Mouse (Mus musculus) hindbrain, embryonic 13.5 days (tissue): ENCODE measurements around the gene Trove2. TPM values are rescaled to one million over a fixed set of nuclear protein-coding genes. Genes with fewer than 3 reads are reported as not detected.
"Not testable (repeated sequence)": the region's sequence is repeated elsewhere in the genome, so short reads cannot be mapped to it uniquely, and the experiment has no call there.

Experiments used
- ATAC-seq: fragments of 200-750 bp; cut with Nextera tagmentation; 2 replicates; pipeline ENCODE4 v1.8.0; 2017; ENCODE audit warnings: moderate TSS enrichment; ENCODE audit not compliant: low FRiP score
- H3K27ac ChIP-seq: fragments of 300-500 bp; sonication (generic); 2 replicates; pipeline ENCODE4 v1.5.1; 2015; ENCODE audit warnings: inconsistent platforms, mild to moderate bottlenecking, moderate library complexity
- H3K27me3 ChIP-seq: fragments of 300-500 bp; sonication (generic); 2 replicates; pipeline ENCODE4 v1.6.1; 2015; ENCODE audit warnings: mild to moderate bottlenecking, inconsistent platforms
- H3K36me3 ChIP-seq: fragments of 300-500 bp; sonication (generic); 2 replicates; pipeline ENCODE4 v1.6.1; 2015; ENCODE audit warnings: mild to moderate bottlenecking, inconsistent platforms
- H3K4me1 ChIP-seq: fragments of 300-500 bp; sonication (generic); replicated peaks from 2 replicates; pipeline ENCODE4 v1.6.1; 2015; ENCODE audit warnings: inconsistent platforms
- H3K4me2 ChIP-seq: fragments of 300-500 bp; sonication (generic); 2 replicates; pipeline ENCODE4 v1.6.1; 2015; ENCODE audit warnings: inconsistent platforms, mild to moderate bottlenecking, moderate library complexity
- H3K4me3 ChIP-seq: fragments of 300-500 bp; sonication (generic); 2 replicates; pipeline ENCODE4 v1.5.1; 2015; ENCODE audit warnings: mild to moderate bottlenecking, inconsistent platforms
- H3K9ac ChIP-seq: fragments of 300-500 bp; sonication (generic); 2 replicates; pipeline ENCODE4 v1.6.1; 2015; ENCODE audit warnings: mild to moderate bottlenecking, inconsistent platforms
- H3K9me3 ChIP-seq: fragments of 300-500 bp; sonication (generic); 2 replicates; pipeline ENCODE4 v1.6.1; 2016; ENCODE audit warnings: inconsistent platforms
- WGBS: fragments of 180-500 bp; shearing (Covaris S2); methylation state at CpG from one replicate; pipeline ENCODE4 v1.1.7; 2015; 5-methylcytosine and 5-hydroxymethylcytosine counted together
- polyA plus RNA-seq: library from polyadenylated mRNA; unstranded; fragments of >200 nt; fragmentation: Nextera tagmentation; extraction: Ambion mirVana; gene quantifications from 2 replicates; pipeline ENCODE4 v1.2.1, GENCODE M21; 2015

Gene Trove2
- polyA plus RNA-seq, 1 experiment from 2014 or later: 40.6 TPM

DNA sequence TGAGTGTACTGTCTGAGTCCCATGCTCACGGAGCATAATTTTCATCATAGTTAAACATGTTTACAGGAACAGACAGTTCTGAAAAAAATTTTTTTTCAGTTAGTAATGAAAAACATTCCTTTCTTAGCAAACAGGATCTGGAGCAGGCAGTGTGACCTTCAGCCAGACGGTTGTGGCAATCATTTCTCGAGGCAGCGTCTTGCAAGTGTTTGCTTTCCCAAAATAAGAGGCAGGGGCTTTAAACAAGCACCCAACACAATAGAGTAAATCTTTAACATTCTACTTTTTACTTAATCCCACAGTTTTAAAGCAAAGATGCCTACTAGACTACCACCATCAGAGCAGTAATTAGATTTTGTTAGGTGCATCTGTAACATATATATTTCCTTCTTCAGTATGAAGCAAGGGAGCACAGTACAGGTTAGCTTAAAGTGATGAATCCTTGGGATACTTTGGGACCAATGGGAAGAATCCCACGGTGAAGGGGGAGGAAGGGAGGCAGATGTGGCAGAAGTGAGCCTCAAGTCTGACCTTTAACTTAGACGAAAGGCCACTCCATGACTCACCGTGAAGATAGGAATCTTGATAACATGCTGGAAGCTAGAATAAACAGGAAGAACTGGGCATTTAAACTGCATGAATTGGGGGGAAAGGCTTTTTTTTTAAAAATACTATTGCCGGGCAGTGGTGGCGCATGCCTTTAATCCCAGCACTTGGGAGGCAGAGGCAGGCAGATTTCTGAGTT lies 49.0 kb downstream of the Trove2 start:
- Histone ChIP-seq H3K27ac (no peak overlapping the region), H3K9ac (no peak overlapping the region), H3K4me1 (no peaks in the 10 kb centered on the region), H3K36me3 (no peaks in the 10 kb centered on the region), H3K9me3 (no peaks in the 10 kb centered on the region), H3K4me2 (no peak overlapping the region), H3K4me3 (no peak overlapping the region), H3K27me3 (no peaks in the 10 kb centered on the region)
- ATAC-seq: no peak
- 79% methylated on average over 9 of the region's 9 CpGs for WGBS

DNA sequence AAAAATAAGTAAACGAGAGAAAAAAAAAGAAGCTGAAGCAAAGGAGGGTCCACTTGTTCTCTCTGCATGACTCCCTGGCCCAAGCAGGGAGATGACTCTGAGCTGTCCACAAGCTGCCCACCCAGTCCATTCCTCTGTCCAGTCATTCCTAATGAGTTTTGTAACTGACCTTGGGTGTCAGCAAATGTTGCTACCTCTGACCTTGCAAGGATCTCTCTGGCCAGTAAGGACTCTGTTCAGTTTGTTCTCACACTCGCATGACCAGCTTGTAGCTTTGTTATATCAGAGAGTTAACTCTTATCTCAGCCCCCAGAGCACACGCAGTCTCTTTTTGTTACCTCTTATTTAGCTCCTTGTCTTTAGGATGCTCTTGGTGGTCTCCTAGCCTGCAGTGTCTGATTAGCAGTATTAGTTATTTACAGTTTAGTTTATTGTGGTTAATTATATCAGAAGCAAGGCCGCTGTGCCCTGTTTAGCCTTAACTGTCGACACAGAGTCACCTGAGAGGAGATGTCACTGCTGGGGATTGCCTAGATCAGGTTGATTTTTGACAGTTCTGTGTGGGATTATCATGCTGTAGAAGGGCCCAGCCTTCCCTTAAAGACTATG lies 52.3 kb downstream of the Trove2 start:
- Histone ChIP-seq H3K36me3 (no peaks in the 10 kb centered on the region), H3K4me2 (no peak overlapping the region), H3K9ac (no peak overlapping the region), H3K4me1 (no peaks in the 10 kb centered on the region), H3K27me3 (no peaks in the 10 kb centered on the region), H3K4me3 (no peak overlapping the region), H3K9me3 (no peaks in the 10 kb centered on the region), H3K27ac (no peak overlapping the region)
- WGBS: 91% methylated on average over 5 of the region's 5 CpGs
- ATAC-seq: no peak

DNA sequence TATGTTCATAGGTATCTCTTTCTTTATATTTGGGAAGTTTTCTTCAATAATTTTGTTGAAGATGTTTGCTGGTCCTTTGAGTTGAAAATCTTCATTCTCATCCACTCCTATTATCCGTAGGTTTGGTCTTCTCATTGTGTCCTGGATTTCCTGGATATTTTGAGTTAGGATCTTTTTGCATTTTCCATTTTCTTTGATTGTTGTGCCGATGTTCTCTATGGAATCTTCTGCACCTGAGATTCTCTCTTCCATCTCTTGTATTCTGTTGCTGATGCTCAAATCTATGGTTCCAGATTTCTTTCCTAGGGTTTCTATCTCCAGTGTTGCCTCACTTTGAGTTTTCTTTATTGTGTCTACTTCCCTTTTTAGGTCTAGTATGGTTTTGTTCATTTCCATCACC lies 60.8 kb downstream of the Trove2 start, which contains the start of gene Glrx2:
TSS of gene Glrx2 (plus strand) at position 301 of the 400 bp plus-strand sequence.
- not testable (repeated sequence) for H3K4me2 ChIP-seq, H3K27me3 ChIP-seq, H3K9ac ChIP-seq, H3K4me3 ChIP-seq, H3K9me3 ChIP-seq, ATAC-seq, H3K27ac ChIP-seq, H3K4me1 ChIP-seq, H3K36me3 ChIP-seq
- WGBS: no CpG with 5 or more reads among the region's 2 CpGs

DNA sequence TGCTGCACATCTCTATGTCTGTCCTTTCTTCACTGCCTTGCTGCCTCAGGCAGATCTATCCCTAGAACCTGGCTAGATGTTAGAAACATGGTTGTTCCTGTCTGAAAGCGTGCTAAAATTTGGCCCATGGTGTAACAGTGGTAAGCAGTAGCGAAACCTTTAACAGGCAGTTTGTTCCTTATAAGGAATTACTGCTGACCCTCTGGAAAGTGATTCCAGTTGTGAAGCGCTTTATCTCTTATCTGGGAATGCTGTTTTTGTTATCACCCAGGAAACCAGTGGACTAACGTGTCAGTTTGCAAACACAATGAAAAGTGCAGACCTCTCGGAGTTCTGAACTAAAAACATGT lies 66.3 kb downstream of the Trove2 start:
- H3K27me3 ChIP-seq: no peaks in the 10 kb centered on the region
- ATAC-seq: no peak
- H3K9me3 ChIP-seq: no peaks in the 10 kb centered on the region
- no peak overlapping the region for H3K4me3 ChIP-seq
- no peaks in the 10 kb centered on the region for H3K36me3 ChIP-seq
- WGBS: 81% methylated on average over 5 of the region's 5 CpGs
- H3K4me2 ChIP-seq: no peak overlapping the region
- H3K9ac ChIP-seq: 0 out of 2 replicates have a peak overlapping the region, but pooled peaks have one; percentile 8
- no peak overlapping the region for H3K27ac ChIP-seq
- H3K4me1 ChIP-seq: 0 out of 2 replicates have a peak, but pooled peaks cover 3% of the 10 kb centered on the region

DNA sequence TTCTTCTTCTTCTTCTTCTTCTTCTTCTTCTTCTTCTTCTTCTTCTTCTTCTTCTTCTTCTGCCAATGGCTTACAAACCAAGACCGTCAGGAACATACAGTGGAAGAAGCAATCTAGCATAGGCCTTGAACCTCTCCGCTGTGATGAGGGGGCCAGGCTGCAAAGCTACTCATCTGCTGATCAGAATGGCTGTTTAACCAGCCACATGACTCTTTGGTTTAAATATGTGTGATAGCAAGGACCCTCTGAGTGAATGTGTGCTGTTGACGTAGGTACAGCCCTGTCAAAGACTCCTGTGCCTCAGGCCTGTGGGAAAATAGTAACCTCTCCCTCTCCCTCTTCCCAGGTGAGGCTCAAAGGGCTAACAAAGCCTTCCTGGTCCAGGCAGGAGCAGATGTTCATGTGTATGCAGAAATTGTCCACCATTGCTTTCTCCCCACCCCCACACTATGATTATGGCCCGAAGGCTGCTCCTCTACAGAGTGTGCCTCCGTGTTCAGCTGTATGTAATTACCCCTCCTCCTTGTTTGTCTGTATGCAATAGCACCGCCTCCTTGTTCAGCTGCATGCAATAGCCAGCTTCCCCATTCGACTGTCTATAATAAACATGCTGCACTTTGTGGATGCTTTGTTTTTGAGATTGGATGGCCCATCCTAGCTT lies 66.8 kb downstream of the Trove2 start:
- peak; percentile 72; the same call in 1 of the 2 replicates for ATAC-seq
- H3K36me3 ChIP-seq: no peaks in the 10 kb centered on the region
- H3K27me3 ChIP-seq: no peaks in the 10 kb centered on the region
- 0 out of 2 replicates have a peak, but pooled peaks cover 3% of the 10 kb centered on the region for H3K4me1 ChIP-seq
- 0 out of 2 replicates have a peak overlapping the region, but pooled peaks have one; percentile 8 for H3K9ac ChIP-seq
- 62% methylated on average over 7 of the region's 7 CpGs for WGBS
- H3K4me2 ChIP-seq: no peak overlapping the region
- H3K9me3 ChIP-seq: no peaks in the 10 kb centered on the region
- no peak overlapping the region for H3K4me3 ChIP-seq
- no peak overlapping the region for H3K27ac ChIP-seq

DNA sequence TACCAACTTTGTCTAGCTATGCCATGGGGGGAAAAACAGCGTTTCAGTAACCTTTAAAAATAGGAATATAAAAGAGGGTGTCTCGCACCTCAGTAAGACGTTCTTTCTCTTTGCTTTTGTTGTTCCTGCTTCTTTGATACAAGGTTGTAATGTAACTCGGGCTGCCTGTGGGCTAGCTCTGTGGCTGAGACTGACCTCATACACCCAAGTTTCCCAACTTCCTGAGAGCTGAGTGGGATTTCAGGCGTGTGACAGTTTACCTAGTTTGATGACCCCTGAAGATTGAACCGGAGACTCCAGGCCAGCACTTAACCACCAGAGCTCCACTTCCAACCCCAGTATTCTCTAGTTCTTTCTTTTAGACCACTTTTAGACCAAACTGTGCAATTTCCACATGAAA lies 68.5 kb downstream of the Trove2 start:
- no peaks in the 10 kb centered on the region for H3K9me3 ChIP-seq
- no peaks in the 10 kb centered on the region for H3K27me3 ChIP-seq
- no peak overlapping the region for H3K4me3 ChIP-seq
- no peak overlapping the region for H3K27ac ChIP-seq
- WGBS: 76% methylated on average over 6 of the region's 6 CpGs
- peaks cover 4% of the 10 kb centered on the region; the same call in 1 of the 2 replicates for H3K4me1 ChIP-seq
- no peak for ATAC-seq
- no peak overlapping the region for H3K4me2 ChIP-seq
- no peak overlapping the region for H3K9ac ChIP-seq
- H3K36me3 ChIP-seq: no peaks in the 10 kb centered on the region

DNA sequence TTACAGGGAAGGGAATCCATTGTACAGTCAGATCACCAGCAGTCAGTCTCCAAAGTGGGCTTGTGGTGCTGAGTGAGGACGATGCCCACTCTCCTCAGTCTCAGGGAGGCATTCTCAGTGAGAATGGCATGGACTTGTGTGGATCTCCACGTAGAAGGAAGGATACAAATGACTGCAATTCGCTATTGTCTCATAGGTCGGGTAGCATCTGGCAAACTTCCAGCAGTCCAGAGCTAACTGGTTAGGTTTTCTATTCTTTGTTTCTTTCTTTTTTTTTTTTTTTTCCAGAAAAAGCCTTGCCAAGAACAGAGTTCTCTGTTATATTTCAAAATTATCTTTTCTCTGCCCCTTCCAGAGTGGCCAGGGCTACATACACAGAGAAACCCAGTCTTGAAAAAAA lies 69.9 kb downstream of the Trove2 start:
- Histone ChIP-seq H3K27me3 (no peaks in the 10 kb centered on the region), H3K9me3 (no peaks in the 10 kb centered on the region), H3K27ac (no peak overlapping the region), H3K9ac (no peak overlapping the region), H3K4me1 (peaks cover 8% of the 10 kb centered on the region; the same call in 1 of the 2 replicates), H3K4me2 (no peak overlapping the region), H3K4me3 (no peak overlapping the region), H3K36me3 (no peaks in the 10 kb centered on the region)
- 37% methylated on average over 4 of the region's 4 CpGs for WGBS
- no peak for ATAC-seq

DNA sequence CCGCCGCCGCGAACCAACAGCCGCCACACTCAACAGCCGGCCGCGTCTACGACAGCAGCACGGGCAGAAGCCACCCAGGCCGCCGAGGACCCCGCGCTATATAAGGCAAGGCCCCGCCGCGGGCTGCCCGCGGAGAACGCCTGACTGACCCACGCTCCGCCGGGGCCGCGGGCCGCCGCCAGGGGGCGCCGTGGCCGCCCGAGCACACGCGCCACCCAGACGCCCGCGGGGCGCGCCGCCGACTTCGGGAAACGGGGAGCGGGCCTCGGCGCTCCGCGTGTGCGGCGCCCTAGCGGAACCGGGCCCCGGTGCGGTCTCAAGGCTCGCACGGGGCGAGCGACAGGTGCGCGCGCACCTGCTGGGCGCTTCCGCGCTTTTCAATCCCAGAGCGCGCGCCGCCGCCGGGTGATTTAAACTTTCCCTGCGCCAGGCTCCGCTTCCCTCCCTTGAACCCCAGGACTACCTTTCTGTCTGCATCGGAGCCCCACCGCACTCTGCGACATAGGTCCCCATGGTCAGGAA lies 74.1 kb downstream of the Trove2 start, which contains the start of gene Cdc73:
TSS of gene Cdc73 (minus strand) at position 153 of the 522 bp plus-strand sequence.
- WGBS: 0% methylated on average over 27 of the region's 74 CpGs
- Histone ChIP-seq H3K27ac (peak within 1 kb of the TSS; percentile 93), H3K4me2 (peak within 1 kb of the TSS; percentile 71), H3K4me3 (peak within 1 kb of the TSS; percentile 92), H3K9ac (peak within 1 kb of the TSS; percentile 87), H3K4me1 (peaks cover 25% of the 10 kb centered on the region), H3K27me3 (no peaks in the 10 kb centered on the region), H3K36me3 (peaks cover 7% of the 10 kb centered on the region), H3K9me3 (no peaks in the 10 kb centered on the region)
- ATAC-seq: peak; percentile 100

DNA sequence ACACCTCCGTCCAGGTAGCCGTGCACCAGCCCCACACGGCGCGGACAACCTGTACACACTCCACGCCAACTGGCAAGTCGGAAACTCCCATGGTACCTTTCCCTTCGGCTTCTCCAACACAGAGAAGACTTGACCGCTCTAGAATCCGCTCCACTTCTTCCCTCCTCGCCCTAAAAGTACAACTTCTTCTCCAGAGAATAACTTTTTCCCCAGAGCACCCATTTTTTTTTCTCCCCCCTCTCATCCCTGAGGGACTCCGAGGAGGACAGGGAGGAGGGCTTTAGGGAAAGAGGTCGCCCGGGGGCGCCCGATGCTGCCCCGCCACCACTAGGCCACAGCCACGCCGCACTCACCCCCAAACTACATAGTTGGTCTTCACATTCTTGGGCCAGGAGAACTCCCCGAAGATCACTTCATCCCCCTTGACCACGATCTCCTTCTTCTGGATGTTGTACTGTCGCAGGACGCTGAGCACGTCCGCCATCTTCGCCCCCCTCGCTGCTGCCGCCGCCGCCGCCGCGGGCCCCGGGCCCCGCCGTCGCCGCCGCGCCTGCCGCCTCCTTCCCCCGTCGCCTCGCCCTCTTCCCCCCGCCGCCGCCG lies 74.6 kb downstream of the Trove2 start:
- peak; percentile 80 for ATAC-seq
- WGBS: under 1% methylated on average over 29 of the region's 48 CpGs
- Histone ChIP-seq H3K9ac (peak overlapping the region; percentile 87), H3K4me1 (peaks cover 25% of the 10 kb centered on the region), H3K27ac (peak overlapping the region; percentile 93), H3K36me3 (peaks cover 10% of the 10 kb centered on the region), H3K4me2 (peak overlapping the region; percentile 71), H3K4me3 (peak overlapping the region; percentile 92), H3K27me3 (no peaks in the 10 kb centered on the region), H3K9me3 (no peaks in the 10 kb centered on the region)

DNA sequence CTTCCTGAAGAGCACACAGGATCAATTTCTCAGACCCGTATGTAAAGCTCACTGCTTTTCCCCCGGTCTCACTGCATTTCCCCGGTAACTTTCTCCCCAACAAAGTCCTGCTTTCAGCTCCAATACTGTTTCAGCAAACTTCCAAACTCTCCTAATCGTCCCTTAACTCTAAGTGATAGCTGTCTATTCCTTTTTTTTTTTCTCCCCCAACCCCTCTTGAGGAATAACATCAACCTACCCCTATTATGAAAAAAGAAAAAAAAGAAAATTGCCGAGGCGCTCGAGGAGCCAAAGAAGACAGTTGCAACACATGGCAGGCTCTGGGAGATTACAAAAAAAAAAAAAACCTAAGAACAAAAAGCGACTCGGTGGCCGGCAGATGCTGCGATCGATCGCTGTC lies 75.1 kb downstream of the Trove2 start:
- H3K4me3 ChIP-seq: peak overlapping the region; percentile 92
- no peak for ATAC-seq
- H3K9me3 ChIP-seq: no peaks in the 10 kb centered on the region
- WGBS: under 1% methylated on average over 13 of the region's 13 CpGs
- no peaks in the 10 kb centered on the region for H3K27me3 ChIP-seq
- H3K9ac ChIP-seq: peak overlapping the region; percentile 87
- H3K36me3 ChIP-seq: peaks cover 14% of the 10 kb centered on the region
- H3K4me2 ChIP-seq: peak overlapping the region; percentile 71
- peak overlapping the region; percentile 93 for H3K27ac ChIP-seq
- peaks cover 25% of the 10 kb centered on the region for H3K4me1 ChIP-seq
